Mouse (Mus musculus): ENCODE data around the gene Col3a1. TPM values are rescaled to one million over a fixed set of nuclear protein-coding genes. Genes with fewer than 3 reads are reported as not detected.

Col3a1 gene
- total and polyA plus RNA-seq, 3 experiments, result not detected

DNA sequence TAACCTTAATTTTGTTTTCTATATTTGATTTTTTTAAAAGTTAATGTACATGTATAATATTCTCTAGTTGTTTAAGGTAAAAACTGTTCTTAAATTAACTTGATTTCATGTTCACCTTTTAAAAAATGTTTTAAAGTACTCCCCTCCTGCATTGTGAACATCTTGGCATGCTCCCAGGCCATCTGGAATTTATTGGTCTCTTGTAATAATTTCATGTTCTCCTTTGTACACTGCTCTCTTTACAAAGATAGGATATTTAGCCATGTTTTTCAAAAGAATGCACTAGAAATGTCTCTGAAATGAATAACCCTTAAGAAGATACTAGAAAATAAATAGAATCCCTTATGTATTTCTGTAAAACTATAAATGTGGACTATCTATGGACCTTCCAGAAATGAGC lies 624 bp downstream of the Col3a1 start:
- in situ Hi-C loops (cut with MboI; ENCODE audit: low pct_ligation_motif_present, low pct_unique_long_range_greater_than_20kb, low sequenced_read_pairs) (no loop called here), dilution Hi-C loops (cut with MboI; ENCODE audit: extremely low pct_ligation_motif_present, extremely low pct_unique_long_range_greater_than_20kb, low sequenced_read_pairs) (no loop called here)
- no peak overlapping the region for H3K27ac ChIP-seq (ENCODE audit: insufficient read depth, low read depth)

DNA sequence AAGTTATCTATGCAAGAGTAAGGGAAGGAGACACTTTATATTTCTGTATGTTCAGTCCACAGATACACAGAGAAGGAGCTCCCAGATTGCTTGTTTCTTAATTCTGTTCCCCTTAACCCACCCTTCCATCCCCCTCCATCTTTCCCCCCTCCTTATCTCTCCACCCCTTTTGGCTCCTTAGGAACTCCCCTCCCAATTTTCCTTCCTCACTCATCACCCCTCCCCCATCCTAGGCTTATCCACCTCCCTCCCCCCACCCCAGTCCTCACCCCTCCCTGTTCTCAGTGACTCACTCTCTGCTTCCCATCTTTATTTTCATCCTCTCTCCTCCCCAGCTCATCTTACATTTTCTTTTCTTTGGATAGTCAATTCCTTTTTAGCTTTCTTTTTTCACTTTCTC lies 1.5 kb downstream of the Col3a1 start:
- Histone ChIP-seq H3K9ac (ENCODE audit: insufficient read depth, low read depth) (no peak overlapping the region), H3K4me3 (replicated peaks in 1 of 3; ENCODE audit: low read depth in 2 of 3, low read length in 2 of 3, poor library complexity in 1 of 3) (no peak overlapping the region), H3K36me3 (replicated peaks in 1 of 2; ENCODE audit: control insufficient read depth in 1 of 2, insufficient read depth in 1 of 2, low read length in 1 of 2) (no peaks in the 10 kb centered on the region), H3K9me3 (replicated peaks; ENCODE audit: low read length) (no peaks in the 10 kb centered on the region), H3K27me3 (replicated peaks) (no peaks in the 10 kb centered on the region), H3K4me1 (ENCODE audit: control insufficient read depth in 1 of 2, insufficient read depth in 2 of 2) (no peaks in the 10 kb centered on the region), H3K4me2 (ENCODE audit: insufficient read depth, low read depth, poor library complexity, severe bottlenecking) (no peak overlapping the region), H3K79me2 (replicated peaks; ENCODE audit: control insufficient read depth, extremely low read depth, insufficient read depth, poor library complexity, severe bottlenecking) (no peaks in the 10 kb centered on the region), H3K27ac (ENCODE audit: insufficient read depth, low read depth) (no peak overlapping the region)
- in situ Hi-C loops (cut with MboI; ENCODE audit: low pct_ligation_motif_present, low pct_unique_long_range_greater_than_20kb, low sequenced_read_pairs), result no loop called here
- DNase-seq (ENCODE audit: extremely low read depth), result no peak
- dilution Hi-C loops (cut with MboI; ENCODE audit: extremely low pct_ligation_motif_present, extremely low pct_unique_long_range_greater_than_20kb, low sequenced_read_pairs), result no loop called here
- TF ChIP-seq USF2 (conservative IDR thresholded peaks at IDR 0.05; ENCODE audit: low read depth, low read length) (no peak), RAD21 (IDR thresholded peaks at IDR 0.05; ENCODE audit: low read depth, low read length) (no peak), ZMIZ1 (IDR thresholded peaks at IDR 0.05; ENCODE audit: low read depth, low read length) (no peak)

More for the DNA sequence above, 624 bp downstream of the Col3a1 start:
- Histone ChIP-seq H3K9me3 (replicated peaks; ENCODE audit: low read length) (no peaks in the 10 kb centered on the region), H3K79me2 (replicated peaks; ENCODE audit: control insufficient read depth, extremely low read depth, insufficient read depth, poor library complexity, severe bottlenecking) (no peaks in the 10 kb centered on the region), H3K4me1 (ENCODE audit: control insufficient read depth in 1 of 2, insufficient read depth in 2 of 2) (no peaks in the 10 kb centered on the region), H3K4me3 (replicated peaks in 1 of 3; ENCODE audit: low read depth in 2 of 3, low read length in 2 of 3, poor library complexity in 1 of 3) (no peak overlapping the region), H3K9ac (ENCODE audit: insufficient read depth, low read depth) (no peak overlapping the region), H3K4me2 (ENCODE audit: insufficient read depth, low read depth, poor library complexity, severe bottlenecking) (no peak overlapping the region), H3K36me3 (replicated peaks in 1 of 2; ENCODE audit: control insufficient read depth in 1 of 2, insufficient read depth in 1 of 2, low read length in 1 of 2) (no peaks in the 10 kb centered on the region), H3K27me3 (replicated peaks) (no peaks in the 10 kb centered on the region)
- no peak for DNase-seq (ENCODE audit: extremely low read depth)
- no peak for TF ChIP-seq TCF12 (IDR thresholded peaks at IDR 0.05; ENCODE audit: low read depth, low read length)
- no peak for TF ChIP-seq ZC3H11A (IDR thresholded peaks at IDR 0.05; ENCODE audit: low read depth, low read length)
- no peak for TF ChIP-seq RCOR1 (conservative IDR thresholded peaks at IDR 0.05; ENCODE audit: low read depth, low read length)
- TF ChIP-seq MXI1 (IDR thresholded peaks at IDR 0.05; ENCODE audit: low read depth, low read length), result no peak
- TF ChIP-seq JUND (conservative IDR thresholded peaks at IDR 0.05; ENCODE audit: low read depth, low read length), result no peak
- no peak for TF ChIP-seq HCFC1 (IDR thresholded peaks at IDR 0.05; ENCODE audit: low read depth, low read length)
- TF ChIP-seq CHD2 (IDR thresholded peaks at IDR 0.05; ENCODE audit: low read length), result no peak
- no peak for TF ChIP-seq ZMIZ1 (IDR thresholded peaks at IDR 0.05; ENCODE audit: low read depth, low read length)
- no peak for TF ChIP-seq UBTF (IDR thresholded peaks at IDR 0.05; ENCODE audit: low read depth, low read length)
- no peak for TF ChIP-seq GABPA (IDR thresholded peaks at IDR 0.05; ENCODE audit: insufficient replicate concordance, low read depth, low read length)
- no peak for TF ChIP-seq TBP (conservative IDR thresholded peaks at IDR 0.05; ENCODE audit: low read depth, low read length)
- TF ChIP-seq E2F4 (IDR thresholded peaks at IDR 0.05; ENCODE audit: insufficient replicate concordance, low read depth, low read length), result no peak
- no peak for TF ChIP-seq ETS1 (conservative IDR thresholded peaks at IDR 0.05; ENCODE audit: low read depth, low read length)
- TF ChIP-seq EP300 (IDR thresholded peaks at IDR 0.05; ENCODE audit: low read length), result no peak
- no peak for TF ChIP-seq USF2 (conservative IDR thresholded peaks at IDR 0.05; ENCODE audit: low read depth, low read length)
- no peak for TF ChIP-seq SIN3A (IDR thresholded peaks at IDR 0.05; ENCODE audit: low read length)
- no peak for TF ChIP-seq JUN (IDR thresholded peaks at IDR 0.05; ENCODE audit: insufficient read depth, low read depth, low read length)
- no peak for TF ChIP-seq ELF1 (IDR thresholded peaks at IDR 0.05; ENCODE audit: low read depth, low read length)

All from CH12.LX (cell line).